Mouse (Mus musculus): Measurements from ENCODE around the gene Nyap1. TPM values are rescaled to one million over a fixed set of nuclear protein-coding genes. Genes with fewer than 3 reads are reported as not detected.

The Nyap1 gene
- polyA plus RNA-seq (2012; ENCODE audit: insufficient read depth, insufficient read length, low replicate concordance, missing spikeins), result not detected in 2 replicates

- Histone ChIP-seq H3K27ac (ENCODE audit: insufficient read depth, low read depth, low read length) (no peak within 1 kb of the TSS; the same call in 1 of the 2 replicates), H3K4me1 (ENCODE audit: control insufficient read depth, insufficient read depth, low read length) (peaks cover 29% of the 10 kb centered on the region), H3K4me3 (ENCODE audit: insufficient read depth, low read depth, low read length) (peak within 1 kb of the TSS; percentile 54)
- WGBS, result 2% methylated on average over 71 of the region's 71 CpGs
- peak; percentile 92; the same call in 1 of the 2 replicates for TF ChIP-seq CTCF (IDR thresholded peaks at IDR 0.05; ENCODE audit: insufficient read depth, low read depth, low read length)
- TF ChIP-seq POLR2A (IDR thresholded peaks at IDR 0.05; ENCODE audit: insufficient read depth, low read depth, low read length), result peak; percentile 32; the same call in 1 of the 2 replicates
Measured at GRCm38 (mm10) chr5:137741023-137741931, at the start of gene Nyap1. TSS of gene Nyap1 (minus strand) at chr5:137741607.

- 96% methylated on average over 2 of the region's 2 CpGs for WGBS
- Histone ChIP-seq H3K4me3 (ENCODE audit: insufficient read depth, low read depth, low read length) (no peak overlapping the region), H3K4me1 (ENCODE audit: control insufficient read depth, insufficient read depth, low read length) (peaks cover 18% of the 10 kb centered on the region), H3K27ac (ENCODE audit: insufficient read depth, low read depth, low read length) (no peak overlapping the region)
- TF ChIP-seq POLR2A (IDR thresholded peaks at IDR 0.05; ENCODE audit: insufficient read depth, low read depth, low read length) (no peak), CTCF (IDR thresholded peaks at IDR 0.05; ENCODE audit: insufficient read depth, low read depth, low read length) (no peak)
Measured at GRCm38 (mm10) chr5:137788946-137789531, 47.6 kb upstream of the Nyap1 start.

- no peak for TF ChIP-seq POLR2A (IDR thresholded peaks at IDR 0.05; ENCODE audit: insufficient read depth, low read depth, low read length)
- TF ChIP-seq CTCF (IDR thresholded peaks at IDR 0.05; ENCODE audit: insufficient read depth, low read depth, low read length), result no peak
- 74% methylated on average over 24 of the region's 24 CpGs for WGBS
- H3K4me3 ChIP-seq (ENCODE audit: insufficient read depth, low read depth, low read length), result peak overlapping the region; percentile 43; the same call in 1 of the 2 replicates
- H3K4me1 ChIP-seq (ENCODE audit: control insufficient read depth, insufficient read depth, low read length), result peaks cover 25% of the 10 kb centered on the region
- no peak overlapping the region for H3K27ac ChIP-seq (ENCODE audit: insufficient read depth, low read depth, low read length)
Measured at GRCm38 (mm10) chr5:137788171-137788570, 46.8 kb upstream of the Nyap1 start.

- under 1% methylated on average over 48 of the region's 48 CpGs for WGBS
- TF ChIP-seq POLR2A (IDR thresholded peaks at IDR 0.05; ENCODE audit: insufficient read depth, low read depth, low read length), result peak; percentile 63
- TF ChIP-seq CTCF (IDR thresholded peaks at IDR 0.05; ENCODE audit: insufficient read depth, low read depth, low read length), result peak; percentile 80
- Histone ChIP-seq H3K4me1 (ENCODE audit: control insufficient read depth, insufficient read depth, low read length) (peaks cover 30% of the 10 kb centered on the region), H3K4me3 (ENCODE audit: insufficient read depth, low read depth, low read length) (peak within 1 kb of the TSS; percentile 81), H3K27ac (ENCODE audit: insufficient read depth, low read depth, low read length) (peak within 1 kb of the TSS; percentile 98)
Measured at GRCm38 (mm10) chr5:137787151-137787928, 45.9 kb upstream of the Nyap1 start, which contains the start of the genes Mepce and Zcwpw1. TSS of gene Mepce (minus strand) at chr5:137787655. TSS of gene Zcwpw1 (plus strand) at chr5:137787798.

GRCm38 (mm10) chr5:137786109-137786942 is 44.9 kb upstream of the Nyap1 start:
- TF ChIP-seq POLR2A (IDR thresholded peaks at IDR 0.05; ENCODE audit: insufficient read depth, low read depth, low read length) (peak; percentile 82), CTCF (IDR thresholded peaks at IDR 0.05; ENCODE audit: insufficient read depth, low read depth, low read length) (0 out of 2 replicates have a peak, but pooled peaks have one; percentile 23)
- Histone ChIP-seq H3K4me1 (ENCODE audit: control insufficient read depth, insufficient read depth, low read length) (peaks cover 38% of the 10 kb centered on the region), H3K4me3 (ENCODE audit: insufficient read depth, low read depth, low read length) (peak overlapping the region; percentile 81), H3K27ac (ENCODE audit: insufficient read depth, low read depth, low read length) (peak overlapping the region; percentile 97)
- under 1% methylated on average over 79 of the region's 79 CpGs for WGBS

- H3K4me1 ChIP-seq (ENCODE audit: control insufficient read depth, insufficient read depth, low read length), result peaks cover 38% of the 10 kb centered on the region
- peak overlapping the region; percentile 95 for H3K27ac ChIP-seq (ENCODE audit: insufficient read depth, low read depth, low read length)
- WGBS, result 1% methylated on average over 60 of the region's 62 CpGs
- peak overlapping the region; percentile 81 for H3K4me3 ChIP-seq (ENCODE audit: insufficient read depth, low read depth, low read length)
- TF ChIP-seq POLR2A (IDR thresholded peaks at IDR 0.05; ENCODE audit: insufficient read depth, low read depth, low read length), result no peak
- no peak for TF ChIP-seq CTCF (IDR thresholded peaks at IDR 0.05; ENCODE audit: insufficient read depth, low read depth, low read length)
Measured at GRCm38 (mm10) chr5:137785164-137786031, 44.0 kb upstream of the Nyap1 start.

- Histone ChIP-seq H3K27ac (ENCODE audit: insufficient read depth, low read depth, low read length) (no peak overlapping the region), H3K4me3 (ENCODE audit: insufficient read depth, low read depth, low read length) (peak overlapping the region; percentile 81), H3K4me1 (ENCODE audit: control insufficient read depth, insufficient read depth, low read length) (peaks cover 41% of the 10 kb centered on the region)
- TF ChIP-seq POLR2A (IDR thresholded peaks at IDR 0.05; ENCODE audit: insufficient read depth, low read depth, low read length) (no peak), CTCF (IDR thresholded peaks at IDR 0.05; ENCODE audit: insufficient read depth, low read depth, low read length) (no peak)
- 73% methylated on average over 14 of the region's 14 CpGs for WGBS
Measured at GRCm38 (mm10) chr5:137784546-137784945, 43.1 kb upstream of the Nyap1 start.

Data from olfactory bulb, adult 2 months (tissue).